Mouse (Mus musculus): Measurements from ENCODE around the gene Rec8. TPM values are rescaled to one million over a fixed set of nuclear protein-coding genes. Genes with fewer than 3 reads are reported as not detected.
A peak's percentile ranks its signal among the peaks of the same experiment; 100 is the strongest.

The Rec8 gene
- total RNA-seq (2017) = 8.1 and 12.7 TPM in 2 replicates

- ATAC-seq (replicated peaks; ENCODE audit: low read depth, poor library complexity, severe bottlenecking) = peak; percentile 79
These were observed at the start of gene Rec8 for GRCm38 (mm10) chr14:55617822-55618221. Rec8 (plus strand) TSS chr14:55618037.

GRCm38 (mm10) chr14:55570588-55570987, 47.2 kb upstream of the Rec8 start:
- ATAC-seq (replicated peaks; ENCODE audit: low read depth, poor library complexity, severe bottlenecking) = no peak

- no peak for ATAC-seq (replicated peaks; ENCODE audit: low read depth, poor library complexity, severe bottlenecking)
These were observed 46.1 kb upstream of the Rec8 start for GRCm38 (mm10) chr14:55571760-55572159.

GRCm38 (mm10) chr14:55575302-55575701, 42.5 kb upstream of the Rec8 start, which contains the start of gene Fitm1:
Fitm1 (plus strand) TSS chr14:55575617.
- no peak for ATAC-seq (replicated peaks; ENCODE audit: low read depth, poor library complexity, severe bottlenecking)

GRCm38 (mm10) chr14:55575711-55576110, 42.1 kb upstream of the Rec8 start:
- ATAC-seq (replicated peaks; ENCODE audit: low read depth, poor library complexity, severe bottlenecking) = no peak

GRCm38 (mm10) chr14:55576376-55576775, 41.5 kb upstream of the Rec8 start:
- peak; percentile 31 for ATAC-seq (replicated peaks; ENCODE audit: low read depth, poor library complexity, severe bottlenecking)

GRCm38 (mm10) chr14:55577871-55578667, 39.8 kb upstream of the Rec8 start, which contains the start of gene Psme1:
Psme1 (plus strand) TSS chr14:55578123.
- ATAC-seq (replicated peaks; ENCODE audit: low read depth, poor library complexity, severe bottlenecking) = peak; percentile 91

- ATAC-seq (replicated peaks; ENCODE audit: low read depth, poor library complexity, severe bottlenecking) = peak; percentile 18
These were observed 39.1 kb upstream of the Rec8 start for GRCm38 (mm10) chr14:55578668-55579269.

GRCm38 (mm10) chr14:55579511-55580496, 38.0 kb upstream of the Rec8 start:
- ATAC-seq (replicated peaks; ENCODE audit: low read depth, poor library complexity, severe bottlenecking) = no peak

GRCm38 (mm10) chr14:55580731-55581130, 37.1 kb upstream of the Rec8 start:
- ATAC-seq (replicated peaks; ENCODE audit: low read depth, poor library complexity, severe bottlenecking) = no peak

GRCm38 (mm10) chr14:55581981-55582681, 35.7 kb upstream of the Rec8 start:
- ATAC-seq (replicated peaks; ENCODE audit: low read depth, poor library complexity, severe bottlenecking) = no peak

GRCm38 (mm10) chr14:55584303-55584701, 33.5 kb upstream of the Rec8 start:
- ATAC-seq (replicated peaks; ENCODE audit: low read depth, poor library complexity, severe bottlenecking) = no peak

GRCm38 (mm10) chr14:55584702-55585565, 32.9 kb upstream of the Rec8 start, which contains the start of gene Emc9:
Emc9 (minus strand) TSS chr14:55585302.
- peak; percentile 86 for ATAC-seq (replicated peaks; ENCODE audit: low read depth, poor library complexity, severe bottlenecking)

- peak; percentile 13; the same call in 1 of the 2 replicates for ATAC-seq (replicated peaks; ENCODE audit: low read depth, poor library complexity, severe bottlenecking)
These were observed 32.3 kb upstream of the Rec8 start for GRCm38 (mm10) chr14:55585566-55585960.

- peak; percentile 6; the same call in 1 of the 2 replicates for ATAC-seq (replicated peaks; ENCODE audit: low read depth, poor library complexity, severe bottlenecking)
These were observed 31.7 kb upstream of the Rec8 start for GRCm38 (mm10) chr14:55586149-55586548.

- no peak for ATAC-seq (replicated peaks; ENCODE audit: low read depth, poor library complexity, severe bottlenecking)
These were observed 28.6 kb upstream of the Rec8 start for GRCm38 (mm10) chr14:55589271-55589670.

- ATAC-seq (replicated peaks; ENCODE audit: low read depth, poor library complexity, severe bottlenecking) = no peak
These were observed 27.9 kb upstream of the Rec8 start for GRCm38 (mm10) chr14:55589771-55590448.

GRCm38 (mm10) chr14:55590748-55591330, 27.0 kb upstream of the Rec8 start, which contains the start of gene Psme2:
Psme2 (minus strand) TSS chr14:55591113.
- peak; percentile 83 for ATAC-seq (replicated peaks; ENCODE audit: low read depth, poor library complexity, severe bottlenecking)

Measured in common myeloid progenitor, adult 5-6 weeks (primary cell).